Mouse (Mus musculus) adrenal gland (tissue): ENCODE measurements around the gene Slc7a5.

Experiments used
- intact Hi-C: fragments of 180-260 bp; cut with DNase I; formaldehyde crosslinking; loops from one replicate; pipeline ENCODE4 v1.15.1; 2025
- long read RNA-seq, 2 experiments: library from polyadenylated mRNA; unstranded; transcript quantifications; one replicate each; pipeline ENCODE4 v2.0.0; 2020; ENCODE audit warnings: borderline replicate concordance in 1 of 2; ENCODE audit not compliant: insufficient replicate concordance in 1 of 2

The Slc7a5 gene
- long read RNA-seq, experiment 1, partial matches to known transcripts: 1 of 8 reads
- long read RNA-seq, experiment 1, other reads (novel, unspliced or antisense): 4 of 8 reads
- long read RNA-seq, experiment 2, partial matches to known transcripts: 1 of 5 reads
- long read RNA-seq, experiment 2, other reads (novel, unspliced or antisense): 2 of 5 reads

- intact Hi-C loops: loop anchor here (2.0 kb wide), 1 partner anchor 35 kb away; no protein-coding TSS in a partner anchor
Measured at GRCm38 (mm10) chr8:121907587-121908248, at the start of gene Slc7a5. Gene Slc7a5 (minus strand): TSS chr8:121907694.

DNA sequence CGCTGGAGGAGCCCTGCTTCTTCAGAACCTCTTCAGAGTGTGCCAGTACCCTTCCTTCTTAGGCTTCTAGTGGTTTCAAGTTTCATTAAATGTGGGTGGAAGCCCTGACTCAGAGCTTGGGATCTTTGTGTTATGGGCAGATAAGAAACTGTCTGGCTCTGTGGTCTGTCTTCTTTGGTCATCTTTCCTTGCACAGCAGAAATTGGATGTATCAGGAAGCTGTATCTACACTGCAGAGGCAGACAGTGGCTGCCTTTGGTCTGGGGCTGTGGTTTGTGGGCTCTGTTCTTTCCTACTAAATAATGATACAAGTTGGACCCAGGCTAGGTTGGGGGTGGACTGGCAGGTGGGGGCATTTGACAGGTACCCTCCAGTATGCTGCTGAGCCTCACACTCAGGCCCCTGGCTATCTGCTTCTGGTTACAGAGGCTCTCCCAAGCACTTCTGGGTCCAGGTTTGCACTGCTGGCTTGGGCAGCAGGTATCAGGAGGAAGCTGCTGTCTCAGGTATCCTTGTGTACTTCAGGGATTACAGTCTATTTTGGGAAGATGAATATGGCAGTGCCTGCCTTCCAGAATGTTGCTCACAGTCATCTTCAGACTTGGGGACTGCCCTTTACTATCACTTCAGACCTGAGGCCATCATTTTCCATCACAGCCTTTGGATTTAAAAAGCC lies 48.5 kb upstream of the Slc7a5 start:
- intact Hi-C loops: no loop called here

GRCm38 (mm10) chr8:121954981-121955555 lies 47.6 kb upstream of the Slc7a5 start:
- intact Hi-C loops: no loop called here

DNA sequence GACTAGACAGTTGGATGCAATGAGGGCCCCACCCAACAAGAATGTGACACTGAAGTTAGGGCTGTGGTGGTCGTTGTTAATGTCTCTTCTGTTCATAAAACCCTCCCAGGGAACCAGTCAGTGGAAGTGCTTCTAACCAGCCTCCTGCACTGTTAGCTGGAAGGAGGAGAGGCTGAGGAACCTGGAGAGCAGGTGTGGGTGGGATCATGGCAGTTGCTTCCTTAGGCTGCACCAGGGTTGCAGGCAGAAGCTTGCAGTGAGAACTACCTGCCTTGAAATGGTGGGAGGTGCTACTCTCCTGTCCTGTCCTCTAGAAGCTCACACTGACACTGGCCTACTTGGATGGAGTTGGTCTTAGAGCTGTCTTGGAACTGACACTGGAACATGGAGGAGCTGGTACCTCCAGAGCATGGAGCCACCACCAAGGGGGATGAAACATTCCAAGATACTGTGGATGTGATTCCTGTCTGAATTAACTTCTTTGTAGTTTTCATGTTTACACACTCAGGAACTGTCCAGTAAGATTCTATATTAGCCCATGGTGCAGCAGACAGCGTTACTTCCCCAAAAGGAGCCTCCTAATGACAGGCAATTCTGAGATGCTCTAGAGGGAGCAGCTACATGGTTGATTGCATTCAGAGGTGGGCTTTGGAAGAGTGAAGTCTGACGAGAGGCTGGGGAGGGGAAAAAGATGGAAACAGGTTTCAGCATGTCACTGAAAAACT lies 46.5 kb upstream of the Slc7a5 start:
- intact Hi-C loops: no loop called here

- intact Hi-C loops: no loop called here
Measured at GRCm38 (mm10) chr8:121952800-121953199, 45.3 kb upstream of the Slc7a5 start.

GRCm38 (mm10) chr8:121952122-121952521 lies 44.6 kb upstream of the Slc7a5 start:
- intact Hi-C loops: no loop called here

GRCm38 (mm10) chr8:121951656-121952009 lies 44.1 kb upstream of the Slc7a5 start:
- intact Hi-C loops: no loop called here

DNA sequence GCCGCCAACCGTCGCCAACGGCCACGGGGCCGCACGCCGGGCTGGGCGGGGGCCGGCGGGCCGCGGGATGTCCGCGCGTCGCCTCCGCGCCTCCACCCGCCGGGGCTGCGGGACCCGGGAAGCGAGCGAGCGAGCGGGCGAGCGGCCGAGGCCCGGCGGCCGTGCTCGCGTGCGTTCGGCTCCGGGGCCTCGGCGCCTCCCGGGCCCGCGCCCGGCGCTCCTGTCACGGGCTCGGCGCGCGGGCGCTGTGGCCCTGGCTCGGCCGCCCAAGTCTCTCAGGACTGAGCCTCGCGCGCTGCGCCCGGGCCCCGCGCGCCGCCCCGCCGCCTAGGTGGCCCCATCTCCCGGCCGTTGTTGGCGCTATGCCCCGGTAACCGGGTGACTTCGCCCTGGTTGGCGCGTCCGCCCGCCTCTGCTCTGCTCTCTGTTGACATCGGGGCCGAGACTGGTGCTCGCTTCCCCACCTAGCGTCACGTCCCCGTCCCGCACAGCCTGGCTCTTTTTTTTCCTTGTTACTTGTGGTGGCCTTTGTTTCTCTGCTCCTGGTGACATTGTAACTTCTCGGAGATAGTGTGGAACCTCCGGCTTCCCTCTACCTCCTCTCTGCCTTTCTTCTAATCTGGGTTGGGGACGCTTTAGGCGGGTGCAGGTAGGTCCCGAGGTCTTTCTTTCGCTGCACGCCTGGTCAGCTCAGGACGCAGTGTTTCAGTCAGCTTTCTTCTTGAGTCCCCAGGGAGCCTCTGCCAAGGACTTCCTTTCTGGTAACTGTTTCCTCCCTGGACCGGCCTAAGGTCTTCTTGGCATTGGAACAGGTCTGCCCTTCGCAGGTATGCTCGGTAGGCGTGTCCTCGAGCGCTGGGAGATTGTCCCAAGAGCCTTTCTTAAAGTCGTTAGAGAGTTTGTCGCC lies 43.5 kb upstream of the Slc7a5 start:
- intact Hi-C loops: no loop called here

GRCm38 (mm10) chr8:121949941-121950748 lies 42.7 kb upstream of the Slc7a5 start:
- intact Hi-C loops: no loop called here

DNA sequence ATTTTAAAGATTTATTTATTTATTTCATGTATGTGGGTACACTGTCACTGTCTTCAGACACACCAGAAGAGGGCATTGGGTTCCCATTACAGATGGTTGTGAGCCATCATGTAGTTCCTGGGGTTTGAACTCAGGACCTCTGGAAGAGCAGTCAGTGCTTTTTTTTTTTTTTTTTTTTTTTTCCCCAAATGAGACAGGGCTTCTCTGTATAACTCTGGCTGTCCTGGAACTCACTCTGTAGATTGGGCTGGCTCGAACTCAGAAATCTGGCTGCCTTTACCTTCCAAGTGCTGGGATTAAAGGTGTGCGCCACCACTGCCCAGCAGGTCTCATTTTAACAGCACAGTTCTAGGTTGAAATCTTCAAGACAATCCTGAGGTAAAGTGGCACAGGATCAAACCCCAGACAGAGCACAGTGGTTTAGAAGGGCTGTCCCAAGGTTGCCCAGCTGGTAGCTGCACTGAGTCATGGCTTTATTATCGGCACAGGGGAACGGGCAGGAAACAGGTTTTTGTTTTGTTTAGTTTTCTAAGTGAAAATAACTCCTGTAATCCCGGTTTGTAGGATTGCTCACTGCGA lies 41.8 kb upstream of the Slc7a5 start, which contains the start of gene Banp:
Gene Banp (plus strand): TSS at position 529 of the 579 bp plus-strand sequence.
- intact Hi-C loops: no loop called here

GRCm38 (mm10) chr8:121948321-121949145 lies 41.0 kb upstream of the Slc7a5 start:
- intact Hi-C loops: no loop called here

DNA sequence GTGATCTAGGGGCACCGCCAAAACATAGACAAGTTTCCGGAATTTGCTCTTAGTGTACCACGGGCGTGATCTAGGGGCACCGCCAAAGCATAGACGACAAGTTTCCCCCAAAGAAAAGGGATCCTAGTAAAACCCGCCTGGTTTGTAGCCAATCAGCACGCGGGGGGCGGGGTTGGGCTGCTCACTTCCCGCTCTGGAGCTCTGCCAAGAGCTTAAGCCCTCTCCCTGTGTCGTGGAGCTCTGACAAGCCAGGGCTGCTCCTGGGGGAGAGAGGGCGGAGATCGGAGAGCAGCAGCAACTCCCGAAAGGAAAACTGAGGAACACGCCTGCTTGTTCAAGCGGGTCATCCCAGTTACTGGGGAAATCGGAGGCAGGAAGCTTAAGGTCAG lies 40.3 kb upstream of the Slc7a5 start:
- intact Hi-C loops: no loop called here

GRCm38 (mm10) chr8:121947047-121947752 lies 39.7 kb upstream of the Slc7a5 start:
- intact Hi-C loops: no loop called here

- intact Hi-C loops: no loop called here
Measured at GRCm38 (mm10) chr8:121946351-121946750, 38.9 kb upstream of the Slc7a5 start.

DNA sequence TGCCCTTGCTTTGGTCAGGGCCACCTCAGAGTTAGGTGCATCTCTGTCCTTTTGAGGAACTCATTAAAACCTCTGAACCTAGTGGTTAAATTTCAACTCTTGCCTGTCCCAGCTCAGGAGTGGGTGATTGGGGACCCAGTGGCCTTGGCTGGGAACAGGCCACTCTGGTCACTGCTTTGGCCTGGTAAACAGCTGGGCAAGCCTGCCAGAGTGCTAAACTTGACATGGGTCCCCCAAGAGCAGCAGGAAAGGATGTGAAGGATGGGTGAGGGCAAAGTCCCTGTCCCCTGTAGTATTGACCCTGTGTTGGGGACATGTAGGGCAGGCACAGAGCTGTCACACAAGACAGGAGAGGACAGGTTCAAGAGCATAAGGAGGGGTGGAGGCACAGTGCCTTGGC lies 37.3 kb upstream of the Slc7a5 start, which contains the start of gene Car5a:
Gene Car5a (minus strand): TSS at position 74 of the 400 bp plus-strand sequence.
- intact Hi-C loops: no loop called here

GRCm38 (mm10) chr8:121943716-121944115 lies 36.2 kb upstream of the Slc7a5 start:
- intact Hi-C loops: no loop called here

GRCm38 (mm10) chr8:121943057-121943540 lies 35.6 kb upstream of the Slc7a5 start:
- intact Hi-C loops: no loop called here
